Mouse (Mus musculus): ENCODE data around the gene Syn2. TPM values are rescaled to one million over a fixed set of nuclear protein-coding genes. Genes with fewer than 3 reads are reported as not detected.

Syn2 gene
- polyA plus RNA-seq (2014; fragmentation: Nextera tagmentation; extraction: Ambion mirVana): 5.5 and 8.2 TPM in 2 replicates

GRCm38 (mm10) chr6:115134501-115135331 is at the start of gene Syn2:
Gene Syn2 (plus strand): TSS chr6:115134902.
- under 1% methylated on average over 72 of the region's 75 CpGs for WGBS
- ATAC-seq (ENCODE audit: insufficient read depth, low FRiP score, low TSS enrichment): peak; percentile 97
- H3K36me3 ChIP-seq (ENCODE audit: control insufficient read depth, insufficient read depth, low read length): no peaks in the 10 kb centered on the region

DNA sequence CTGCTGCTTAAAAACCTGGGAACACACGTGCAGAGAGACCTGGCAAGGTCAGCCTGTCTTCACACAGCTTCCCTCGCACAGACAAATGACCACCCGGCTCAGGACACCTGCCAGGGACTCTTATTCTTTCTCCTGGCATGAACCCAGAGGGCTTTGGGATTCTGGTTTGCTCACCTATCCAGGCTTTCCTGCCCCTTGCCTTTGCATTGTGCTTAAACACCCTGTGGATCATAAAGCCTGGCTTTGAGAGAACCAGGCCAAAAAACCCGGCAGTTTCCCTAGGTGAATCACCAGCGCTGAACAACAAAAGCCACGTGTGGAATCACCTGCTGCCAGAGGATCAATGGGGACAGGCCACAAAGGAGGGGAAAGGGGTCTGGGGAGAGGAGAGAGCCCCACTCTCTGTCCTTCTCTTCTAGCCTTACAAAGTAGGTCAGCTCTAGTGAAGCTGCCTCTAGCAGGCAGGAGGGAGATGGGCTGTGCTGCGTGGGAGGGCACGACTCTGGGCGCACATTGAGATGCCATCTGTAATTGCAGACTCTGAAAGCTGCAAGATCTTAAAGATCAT is 49.3 kb upstream of the Syn2 start:
- WGBS: 58% methylated on average over 9 of the region's 9 CpGs
- no peaks in the 10 kb centered on the region for H3K4me1 ChIP-seq (ENCODE audit: control insufficient read depth, insufficient read depth, low read length)
- no peaks in the 10 kb centered on the region for H3K9me3 ChIP-seq (ENCODE audit: control insufficient read depth, low read length)
- H3K27me3 ChIP-seq (ENCODE audit: control insufficient read depth, insufficient read depth, low read length): no peaks in the 10 kb centered on the region
- no peak overlapping the region for H3K27ac ChIP-seq (ENCODE audit: low read depth, low read length)
- H3K9ac ChIP-seq (ENCODE audit: low read length): no peak overlapping the region
- no peak for ATAC-seq (ENCODE audit: insufficient read depth, low FRiP score, low TSS enrichment)
- H3K36me3 ChIP-seq (ENCODE audit: control insufficient read depth, insufficient read depth, low read length): no peaks in the 10 kb centered on the region
- no peak overlapping the region for H3K4me3 ChIP-seq (ENCODE audit: low read depth, low read length)
- no peak for DNase-seq (ENCODE audit: low spot score)
- no peak overlapping the region for H3K4me2 ChIP-seq (ENCODE audit: low read depth)

More at GRCm38 (mm10) chr6:115134501-115135331, at the start of gene Syn2:
- Histone ChIP-seq H3K4me3 (ENCODE audit: low read depth, low read length) (peak within 1 kb of the TSS; percentile 57), H3K27me3 (ENCODE audit: control insufficient read depth, insufficient read depth, low read length) (peaks cover 7% of the 10 kb centered on the region), H3K4me1 (ENCODE audit: control insufficient read depth, insufficient read depth, low read length) (no peaks in the 10 kb centered on the region; the same call in 1 of the 2 replicates), H3K4me2 (ENCODE audit: low read depth) (peak within 1 kb of the TSS; percentile 84), H3K9ac (ENCODE audit: low read length) (peak within 1 kb of the TSS; percentile 55), H3K9me3 (ENCODE audit: control insufficient read depth, low read length) (no peaks in the 10 kb centered on the region), H3K27ac (ENCODE audit: low read depth, low read length) (no peak within 1 kb of the TSS)
- DNase-seq (ENCODE audit: low spot score): peak; percentile 90

- H3K9ac ChIP-seq (ENCODE audit: low read length): no peak overlapping the region
- no peak for ATAC-seq (ENCODE audit: insufficient read depth, low FRiP score, low TSS enrichment)
- DNase-seq (ENCODE audit: low spot score): no peak
Measured at GRCm38 (mm10) chr6:115088314-115089106, 46.2 kb upstream of the Syn2 start.

DNA sequence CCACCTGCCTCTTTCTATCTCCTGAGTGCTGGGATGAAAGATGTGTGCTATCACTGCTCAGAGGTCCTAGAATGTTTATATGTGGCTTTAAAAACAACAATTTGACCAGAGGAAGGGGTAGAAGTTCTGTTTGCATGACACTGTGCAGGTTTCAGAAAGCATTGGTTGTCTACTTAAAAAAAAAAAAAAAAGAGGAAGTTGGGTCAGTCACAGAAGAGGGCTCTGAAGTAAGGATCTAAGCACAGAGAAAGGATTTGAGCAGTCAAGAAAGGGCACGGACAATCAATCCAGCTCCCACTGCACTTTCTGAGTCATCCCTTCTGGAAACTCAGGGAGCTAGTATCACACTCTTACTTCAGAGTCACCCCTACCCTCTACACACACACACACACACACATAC is 43.0 kb upstream of the Syn2 start:
- H3K4me1 ChIP-seq (ENCODE audit: control insufficient read depth, insufficient read depth, low read length): no peaks in the 10 kb centered on the region
- no peak overlapping the region for H3K4me2 ChIP-seq (ENCODE audit: low read depth)
- WGBS: 80% methylated on average over 1 of the region's 1 CpGs
- no peak overlapping the region for H3K9ac ChIP-seq (ENCODE audit: low read length)
- no peak for DNase-seq (ENCODE audit: low spot score)
- no peak overlapping the region for H3K4me3 ChIP-seq (ENCODE audit: low read depth, low read length)
- no peak for ATAC-seq (ENCODE audit: insufficient read depth, low FRiP score, low TSS enrichment)
- H3K27ac ChIP-seq (ENCODE audit: low read depth, low read length): no peak overlapping the region
- H3K9me3 ChIP-seq (ENCODE audit: control insufficient read depth, low read length): no peaks in the 10 kb centered on the region
- H3K36me3 ChIP-seq (ENCODE audit: control insufficient read depth, insufficient read depth, low read length): no peaks in the 10 kb centered on the region
- no peaks in the 10 kb centered on the region for H3K27me3 ChIP-seq (ENCODE audit: control insufficient read depth, insufficient read depth, low read length)

More at GRCm38 (mm10) chr6:115088314-115089106, 46.2 kb upstream of the Syn2 start:
- H3K4me1 ChIP-seq (ENCODE audit: control insufficient read depth, insufficient read depth, low read length): no peaks in the 10 kb centered on the region
- H3K9me3 ChIP-seq (ENCODE audit: control insufficient read depth, low read length): no peaks in the 10 kb centered on the region
- no peaks in the 10 kb centered on the region for H3K36me3 ChIP-seq (ENCODE audit: control insufficient read depth, insufficient read depth, low read length)
- H3K4me2 ChIP-seq (ENCODE audit: low read depth): no peak overlapping the region
- H3K4me3 ChIP-seq (ENCODE audit: low read depth, low read length): no peak overlapping the region
- no peaks in the 10 kb centered on the region for H3K27me3 ChIP-seq (ENCODE audit: control insufficient read depth, insufficient read depth, low read length)
- no peak overlapping the region for H3K27ac ChIP-seq (ENCODE audit: low read depth, low read length)
- 61% methylated on average over 7 of the region's 7 CpGs for WGBS

- WGBS: 85% methylated on average over 4 of the region's 4 CpGs
- Histone ChIP-seq H3K27me3 (ENCODE audit: control insufficient read depth, insufficient read depth, low read length) (no peaks in the 10 kb centered on the region), H3K9ac (ENCODE audit: low read length) (no peak overlapping the region), H3K36me3 (ENCODE audit: control insufficient read depth, insufficient read depth, low read length) (no peaks in the 10 kb centered on the region), H3K4me3 (ENCODE audit: low read depth, low read length) (no peak overlapping the region), H3K27ac (ENCODE audit: low read depth, low read length) (no peak overlapping the region), H3K4me1 (ENCODE audit: control insufficient read depth, insufficient read depth, low read length) (no peaks in the 10 kb centered on the region), H3K9me3 (ENCODE audit: control insufficient read depth, low read length) (no peaks in the 10 kb centered on the region), H3K4me2 (ENCODE audit: low read depth) (no peak overlapping the region)
- ATAC-seq (ENCODE audit: insufficient read depth, low FRiP score, low TSS enrichment) (no peak), DNase-seq (ENCODE audit: low spot score) (no peak)
Measured at GRCm38 (mm10) chr6:115102542-115102941, 32.2 kb upstream of the Syn2 start.

- Histone ChIP-seq H3K27me3 (ENCODE audit: control insufficient read depth, insufficient read depth, low read length) (no peaks in the 10 kb centered on the region), H3K4me1 (ENCODE audit: control insufficient read depth, insufficient read depth, low read length) (no peaks in the 10 kb centered on the region), H3K9ac (ENCODE audit: low read length) (no peak overlapping the region), H3K9me3 (ENCODE audit: control insufficient read depth, low read length) (0 out of 2 replicates have a peak, but pooled peaks cover 2% of the 10 kb centered on the region), H3K27ac (ENCODE audit: low read depth, low read length) (no peak overlapping the region), H3K4me2 (ENCODE audit: low read depth) (no peak overlapping the region), H3K4me3 (ENCODE audit: low read depth, low read length) (no peak overlapping the region), H3K36me3 (ENCODE audit: control insufficient read depth, insufficient read depth, low read length) (no peaks in the 10 kb centered on the region)
- DNase-seq (ENCODE audit: low spot score) (no peak), ATAC-seq (ENCODE audit: insufficient read depth, low FRiP score, low TSS enrichment) (no peak)
- 100% methylated on average over 1 of the region's 1 CpGs for WGBS
Measured at GRCm38 (mm10) chr6:115111426-115111825, 23.3 kb upstream of the Syn2 start.

DNA sequence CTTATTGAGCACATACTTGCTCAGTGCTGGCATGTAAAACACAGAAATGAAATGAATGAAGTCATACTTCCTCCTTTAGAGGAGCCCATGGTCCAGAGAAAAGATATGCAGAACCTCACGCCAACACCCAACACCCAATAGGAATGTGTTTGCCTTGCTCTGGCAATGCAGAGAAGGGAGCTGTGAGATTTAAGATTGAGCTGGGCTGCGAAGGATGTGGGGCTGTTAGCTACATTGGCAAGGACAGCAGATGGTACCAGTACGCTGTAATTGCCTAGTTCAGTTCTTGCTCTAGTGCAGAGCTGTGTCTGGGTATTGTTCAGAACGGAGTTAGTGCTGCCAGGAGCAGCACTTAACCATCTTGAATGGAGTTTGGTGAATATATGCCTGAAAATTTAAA is 12.5 kb upstream of the Syn2 start:
- Histone ChIP-seq H3K9ac (ENCODE audit: low read length) (no peak overlapping the region), H3K27me3 (ENCODE audit: control insufficient read depth, insufficient read depth, low read length) (no peaks in the 10 kb centered on the region), H3K27ac (ENCODE audit: low read depth, low read length) (no peak overlapping the region), H3K9me3 (ENCODE audit: control insufficient read depth, low read length) (no peaks in the 10 kb centered on the region), H3K4me3 (ENCODE audit: low read depth, low read length) (no peak overlapping the region), H3K4me2 (ENCODE audit: low read depth) (no peak overlapping the region), H3K4me1 (ENCODE audit: control insufficient read depth, insufficient read depth, low read length) (peaks cover 7% of the 10 kb centered on the region; the same call in 1 of the 2 replicates), H3K36me3 (ENCODE audit: control insufficient read depth, insufficient read depth, low read length) (no peaks in the 10 kb centered on the region)
- 84% methylated on average over 4 of the region's 4 CpGs for WGBS
- DNase-seq (ENCODE audit: low spot score): no peak
- ATAC-seq (ENCODE audit: insufficient read depth, low FRiP score, low TSS enrichment): no peak

DNA sequence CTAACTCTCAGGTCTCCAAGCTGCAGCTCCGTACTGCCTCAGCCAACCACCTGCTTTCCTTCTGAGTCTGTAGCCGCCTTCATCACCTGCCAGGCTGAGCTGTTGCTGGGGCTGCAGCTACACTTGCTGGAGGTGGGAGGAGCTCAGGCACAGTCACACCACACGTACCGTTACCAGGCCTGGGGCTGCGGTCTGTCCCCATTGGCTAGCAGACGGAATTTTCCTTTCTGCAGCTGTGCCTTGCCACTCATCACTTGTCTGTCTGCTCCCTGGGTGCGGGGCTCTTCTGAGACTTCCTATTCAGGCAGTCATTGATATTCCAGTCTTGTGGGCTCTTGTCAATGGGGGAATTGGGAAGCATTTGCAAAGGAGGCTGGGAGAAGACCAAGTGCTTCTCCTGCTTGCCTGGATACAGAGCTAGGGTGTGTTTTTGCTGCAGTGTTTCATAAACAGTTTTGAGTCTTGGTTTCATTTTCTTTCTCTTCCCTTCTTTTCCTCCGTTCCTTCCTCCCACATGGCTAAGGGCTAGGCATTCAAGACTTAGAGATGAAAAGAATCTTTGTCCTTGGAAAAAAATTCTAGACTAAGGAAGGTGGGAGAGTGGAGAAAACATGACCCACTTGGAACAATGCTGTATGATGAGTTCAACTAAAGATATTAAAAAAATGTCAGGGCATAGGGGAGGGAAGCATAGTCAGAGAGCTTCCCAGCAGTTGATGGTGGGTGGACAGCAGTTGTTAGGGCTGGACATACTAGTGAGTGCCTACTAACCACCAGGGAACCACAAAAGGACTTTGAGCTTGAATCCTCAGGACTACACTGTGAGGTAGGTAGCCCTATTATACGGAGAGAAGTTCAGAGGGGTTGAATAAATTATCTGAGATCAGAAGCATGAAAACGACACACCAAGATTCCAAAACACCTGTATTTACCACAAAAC is 11.2 kb upstream of the Syn2 start:
- Histone ChIP-seq H3K4me1 (ENCODE audit: control insufficient read depth, insufficient read depth, low read length) (peaks cover 7% of the 10 kb centered on the region; the same call in 1 of the 2 replicates), H3K9ac (ENCODE audit: low read length) (no peak overlapping the region; the same call in 1 of the 2 replicates), H3K4me3 (ENCODE audit: low read depth, low read length) (no peak overlapping the region), H3K27ac (ENCODE audit: low read depth, low read length) (peak overlapping the region; percentile 62; the same call in 1 of the 2 replicates), H3K36me3 (ENCODE audit: control insufficient read depth, insufficient read depth, low read length) (no peaks in the 10 kb centered on the region), H3K9me3 (ENCODE audit: control insufficient read depth, low read length) (no peaks in the 10 kb centered on the region), H3K4me2 (ENCODE audit: low read depth) (no peak overlapping the region), H3K27me3 (ENCODE audit: control insufficient read depth, insufficient read depth, low read length) (no peaks in the 10 kb centered on the region)
- ATAC-seq (ENCODE audit: insufficient read depth, low FRiP score, low TSS enrichment) (peak; percentile 93), DNase-seq (ENCODE audit: low spot score) (peak; percentile 83)
- WGBS: 19% methylated on average over 10 of the region's 10 CpGs
